Mouse (Mus musculus): ENCODE results near the gene Gm11361.

Gm11361 gene

GRCm38 (mm10) chr13:28257228-28257627 lies at the start of gene Gm11361:
TSS of gene Gm11361 (plus strand) at chr13:28257528.
- no peak for DNase-seq

GRCm38 (mm10) chr13:28264399-28264798 lies 7.1 kb downstream of the Gm11361 start:
- DNase-seq = peak; percentile 2

GRCm38 (mm10) chr13:28287368-28287767 lies 30.0 kb downstream of the Gm11361 start:
- DNase-seq = no peak

- DNase-seq = no peak
These were observed 36.9 kb downstream of the Gm11361 start for GRCm38 (mm10) chr13:28294272-28294671.

GRCm38 (mm10) chr13:28294757-28295361 lies 37.5 kb downstream of the Gm11361 start:
- DNase-seq = peak; percentile 60

- DNase-seq = peak; percentile 14
These were observed 38.2 kb downstream of the Gm11361 start for GRCm38 (mm10) chr13:28295492-28295891.

- DNase-seq = peak; percentile 7
These were observed 39.8 kb downstream of the Gm11361 start for GRCm38 (mm10) chr13:28297098-28297497.

- DNase-seq = no peak
These were observed 40.2 kb downstream of the Gm11361 start for GRCm38 (mm10) chr13:28297577-28297976.

Data from kidney, adult 9 months (tissue).